Mouse (Mus musculus): ENCODE data around the gene Zfp503.

- TF ChIP-seq CTCF (IDR thresholded peaks at IDR 0.05; ENCODE audit: low read depth, low read length), result no peak
- no peak for TF ChIP-seq POLR2A (IDR thresholded peaks at IDR 0.05; ENCODE audit: borderline replicate concordance, low read depth, low read length)
Measured at GRCm38 (mm10) chr14:21992321-21992885, 3.0 kb upstream of the Zfp503 start.
